Mouse (Mus musculus): ENCODE measurements around the gene Rorc. TPM values are rescaled to one million over a fixed set of nuclear protein-coding genes. Genes with fewer than 3 reads are reported as not detected.
A peak's percentile ranks its signal among the peaks of the same experiment; 100 is the strongest.

Gene Rorc
- polyA plus RNA-seq, 1 experiment from 2014 or later: 0.38 TPM

GRCm38 (mm10) chr3:94348146-94348545 is 24.4 kb upstream of the Rorc start:
- Histone ChIP-seq H3K4me3 (ENCODE audit: low read depth, low read length) (no peak overlapping the region), H3K36me3 (replicated peaks; ENCODE audit: control insufficient read depth, insufficient read depth, low read depth, low read length) (no peaks in the 10 kb centered on the region), H3K27me3 (ENCODE audit: control insufficient read depth, insufficient read depth, low read length) (no peaks in the 10 kb centered on the region), H3K27ac (replicated peaks; ENCODE audit: low read depth, low read length) (no peak overlapping the region), H3K9me3 (replicated peaks; ENCODE audit: control insufficient read depth, low read length) (no peaks in the 10 kb centered on the region), H3K9ac (replicated peaks; ENCODE audit: low read length) (no peak overlapping the region), H3K4me1 (ENCODE audit: control insufficient read depth, insufficient read depth, low read length) (no peaks in the 10 kb centered on the region), H3K4me2 (ENCODE audit: low read depth, low read length) (no peak overlapping the region)
- ATAC-seq (replicated peaks; ENCODE audit: insufficient number of reproducible peaks, low FRiP score, low TSS enrichment, low read depth): no peak
- WGBS: 77% methylated on average over 2 of the region's 2 CpGs
- no peak for DNase-seq (ENCODE audit: low spot score)

- H3K9me3 ChIP-seq (replicated peaks; ENCODE audit: control insufficient read depth, low read length): no peaks in the 10 kb centered on the region
- ATAC-seq (replicated peaks; ENCODE audit: insufficient number of reproducible peaks, low FRiP score, low TSS enrichment, low read depth): no peak
- H3K27ac ChIP-seq (replicated peaks; ENCODE audit: low read depth, low read length): no peak overlapping the region
- peak; percentile 47 for DNase-seq (ENCODE audit: low spot score)
- no peaks in the 10 kb centered on the region; the same call in none of the 2 replicates for H3K4me1 ChIP-seq (ENCODE audit: control insufficient read depth, insufficient read depth, low read length)
- peaks cover 20% of the 10 kb centered on the region for H3K27me3 ChIP-seq (ENCODE audit: control insufficient read depth, insufficient read depth, low read length)
- no peak overlapping the region for H3K4me3 ChIP-seq (ENCODE audit: low read depth, low read length)
- no peaks in the 10 kb centered on the region for H3K36me3 ChIP-seq (replicated peaks; ENCODE audit: control insufficient read depth, insufficient read depth, low read depth, low read length)
- H3K4me2 ChIP-seq (ENCODE audit: low read depth, low read length): no peak overlapping the region
- no peak overlapping the region for H3K9ac ChIP-seq (replicated peaks; ENCODE audit: low read length)
- 8% methylated on average over 1 of the region's 1 CpGs for WGBS
Observed at GRCm38 (mm10) chr3:94360812-94361211, 11.8 kb upstream of the Rorc start.

DNA sequence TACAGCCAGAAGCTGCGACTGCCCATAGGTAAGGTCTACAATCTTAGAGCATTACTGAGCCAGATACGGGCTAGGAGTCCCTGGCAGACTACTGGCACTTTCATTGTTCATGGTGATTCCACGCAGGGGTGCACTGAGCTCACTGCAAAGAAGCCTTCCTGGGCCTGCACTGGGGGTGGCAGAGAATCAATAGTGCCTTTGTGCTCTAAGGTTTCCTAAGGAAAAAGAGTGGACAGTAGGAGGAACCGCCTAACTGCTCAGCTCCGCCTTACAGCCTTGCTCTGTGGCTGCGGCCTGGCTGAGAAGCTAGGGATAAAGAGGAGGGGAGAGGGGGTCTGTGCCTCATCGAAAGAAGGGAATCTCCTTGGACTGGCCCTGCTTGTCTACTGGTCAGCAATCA is 10.5 kb upstream of the Rorc start, which contains the start of gene C2cd4d:
Gene C2cd4d (plus strand): TSS at position 301 of the 400 bp plus-strand sequence.
- H3K27me3 ChIP-seq (ENCODE audit: control insufficient read depth, insufficient read depth, low read length): peaks cover 20% of the 10 kb centered on the region
- H3K4me1 ChIP-seq (ENCODE audit: control insufficient read depth, insufficient read depth, low read length): no peaks in the 10 kb centered on the region; the same call in none of the 2 replicates
- H3K9me3 ChIP-seq (replicated peaks; ENCODE audit: control insufficient read depth, low read length): no peaks in the 10 kb centered on the region
- peak within 1 kb of the TSS; percentile 81 for H3K9ac ChIP-seq (replicated peaks; ENCODE audit: low read length)
- no peaks in the 10 kb centered on the region for H3K36me3 ChIP-seq (replicated peaks; ENCODE audit: control insufficient read depth, insufficient read depth, low read depth, low read length)
- H3K27ac ChIP-seq (replicated peaks; ENCODE audit: low read depth, low read length): no peak within 1 kb of the TSS
- 17% methylated on average over 7 of the region's 7 CpGs for WGBS
- peak within 1 kb of the TSS; percentile 95 for H3K4me2 ChIP-seq (ENCODE audit: low read depth, low read length)
- DNase-seq (ENCODE audit: low spot score) (peak; percentile 12), ATAC-seq (replicated peaks; ENCODE audit: insufficient number of reproducible peaks, low FRiP score, low TSS enrichment, low read depth) (no peak)
- H3K4me3 ChIP-seq (ENCODE audit: low read depth, low read length): peak within 1 kb of the TSS; percentile 51

GRCm38 (mm10) chr3:94363291-94364153 is 9.1 kb upstream of the Rorc start:
- Histone ChIP-seq H3K27ac (replicated peaks; ENCODE audit: low read depth, low read length) (no peak overlapping the region), H3K9me3 (replicated peaks; ENCODE audit: control insufficient read depth, low read length) (no peaks in the 10 kb centered on the region), H3K36me3 (replicated peaks; ENCODE audit: control insufficient read depth, insufficient read depth, low read depth, low read length) (no peaks in the 10 kb centered on the region), H3K4me3 (ENCODE audit: low read depth, low read length) (peak overlapping the region; percentile 51), H3K27me3 (ENCODE audit: control insufficient read depth, insufficient read depth, low read length) (peaks cover 20% of the 10 kb centered on the region), H3K4me2 (ENCODE audit: low read depth, low read length) (peak overlapping the region; percentile 95), H3K9ac (replicated peaks; ENCODE audit: low read length) (peak overlapping the region; percentile 81), H3K4me1 (ENCODE audit: control insufficient read depth, insufficient read depth, low read length) (no peaks in the 10 kb centered on the region; the same call in none of the 2 replicates)
- DNase-seq (ENCODE audit: low spot score) (peak; percentile 56), ATAC-seq (replicated peaks; ENCODE audit: insufficient number of reproducible peaks, low FRiP score, low TSS enrichment, low read depth) (peak; percentile 72)
- 6% methylated on average over 65 of the region's 97 CpGs for WGBS

DNA sequence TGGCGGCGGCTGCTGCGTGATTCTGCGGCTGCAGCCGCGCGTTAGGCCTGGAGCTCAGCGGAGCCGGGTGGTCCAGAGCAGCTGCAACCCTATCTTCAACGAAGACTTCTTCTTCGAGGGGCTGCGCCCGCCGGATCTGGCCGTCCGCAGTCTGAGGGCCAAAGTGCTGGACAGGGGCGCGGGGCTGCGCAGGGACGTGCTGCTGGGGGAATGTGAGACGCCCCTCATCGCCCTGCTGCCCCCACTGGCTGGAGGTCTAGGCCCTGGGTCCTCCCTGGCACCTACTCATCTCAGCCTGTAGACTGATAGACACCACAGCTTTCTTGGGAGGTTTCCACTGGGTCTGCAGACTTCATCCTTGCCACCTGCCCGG is 8.5 kb upstream of the Rorc start:
- peak; percentile 22 for ATAC-seq (replicated peaks; ENCODE audit: insufficient number of reproducible peaks, low FRiP score, low TSS enrichment, low read depth)

DNA sequence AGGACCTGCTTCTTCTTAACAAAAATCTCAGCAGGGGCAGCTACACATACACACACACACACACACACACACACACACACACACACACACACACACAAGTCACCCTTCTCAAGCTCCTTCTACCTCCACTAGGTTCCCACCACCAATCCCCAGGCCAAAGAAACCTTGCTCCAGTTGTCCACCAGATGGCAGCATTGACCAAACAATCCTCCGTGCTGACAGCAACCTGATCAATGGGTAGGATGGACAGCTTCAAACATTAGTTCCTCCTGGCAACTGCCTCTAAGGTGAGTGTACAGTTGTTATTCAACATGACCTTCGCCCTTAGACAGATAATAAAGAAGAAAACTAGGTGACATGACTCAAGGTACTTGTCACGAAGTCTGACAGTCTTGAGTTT is 5.8 kb upstream of the Rorc start:
- DNase-seq (ENCODE audit: low spot score) (peak; percentile 87), ATAC-seq (replicated peaks; ENCODE audit: insufficient number of reproducible peaks, low FRiP score, low TSS enrichment, low read depth) (no peak)
- peaks cover 20% of the 10 kb centered on the region for H3K27me3 ChIP-seq (ENCODE audit: control insufficient read depth, insufficient read depth, low read length)
- no peaks in the 10 kb centered on the region for H3K36me3 ChIP-seq (replicated peaks; ENCODE audit: control insufficient read depth, insufficient read depth, low read depth, low read length)
- no peaks in the 10 kb centered on the region; the same call in none of the 2 replicates for H3K4me1 ChIP-seq (ENCODE audit: control insufficient read depth, insufficient read depth, low read length)
- no peak overlapping the region for H3K9ac ChIP-seq (replicated peaks; ENCODE audit: low read length)
- H3K4me2 ChIP-seq (ENCODE audit: low read depth, low read length): no peak overlapping the region
- H3K9me3 ChIP-seq (replicated peaks; ENCODE audit: control insufficient read depth, low read length): no peaks in the 10 kb centered on the region
- 18% methylated on average over 3 of the region's 3 CpGs for WGBS
- H3K4me3 ChIP-seq (ENCODE audit: low read depth, low read length): no peak overlapping the region
- no peak overlapping the region for H3K27ac ChIP-seq (replicated peaks; ENCODE audit: low read depth, low read length)

More for the DNA sequence above, 8.5 kb upstream of the Rorc start:
- peak overlapping the region; percentile 95 for H3K4me2 ChIP-seq (ENCODE audit: low read depth, low read length)
- H3K9ac ChIP-seq (replicated peaks; ENCODE audit: low read length): peak overlapping the region; percentile 81
- no peaks in the 10 kb centered on the region; the same call in none of the 2 replicates for H3K4me1 ChIP-seq (ENCODE audit: control insufficient read depth, insufficient read depth, low read length)
- H3K27ac ChIP-seq (replicated peaks; ENCODE audit: low read depth, low read length): no peak overlapping the region
- peaks cover 20% of the 10 kb centered on the region for H3K27me3 ChIP-seq (ENCODE audit: control insufficient read depth, insufficient read depth, low read length)
- no peaks in the 10 kb centered on the region for H3K9me3 ChIP-seq (replicated peaks; ENCODE audit: control insufficient read depth, low read length)
- no peak for DNase-seq (ENCODE audit: low spot score)
- H3K4me3 ChIP-seq (ENCODE audit: low read depth, low read length): peak overlapping the region; percentile 51
- no peaks in the 10 kb centered on the region for H3K36me3 ChIP-seq (replicated peaks; ENCODE audit: control insufficient read depth, insufficient read depth, low read depth, low read length)
- 2% methylated on average over 23 of the region's 23 CpGs for WGBS

GRCm38 (mm10) chr3:94367511-94367910 is 5.1 kb upstream of the Rorc start:
- Histone ChIP-seq H3K36me3 (replicated peaks; ENCODE audit: control insufficient read depth, insufficient read depth, low read depth, low read length) (no peaks in the 10 kb centered on the region), H3K4me2 (ENCODE audit: low read depth, low read length) (no peak overlapping the region), H3K4me3 (ENCODE audit: low read depth, low read length) (no peak overlapping the region), H3K27ac (replicated peaks; ENCODE audit: low read depth, low read length) (no peak overlapping the region), H3K27me3 (ENCODE audit: control insufficient read depth, insufficient read depth, low read length) (peaks cover 18% of the 10 kb centered on the region), H3K4me1 (ENCODE audit: control insufficient read depth, insufficient read depth, low read length) (no peaks in the 10 kb centered on the region; the same call in none of the 2 replicates), H3K9me3 (replicated peaks; ENCODE audit: control insufficient read depth, low read length) (no peaks in the 10 kb centered on the region), H3K9ac (replicated peaks; ENCODE audit: low read length) (no peak overlapping the region)
- ATAC-seq (replicated peaks; ENCODE audit: insufficient number of reproducible peaks, low FRiP score, low TSS enrichment, low read depth) (no peak), DNase-seq (ENCODE audit: low spot score) (no peak)
- 87% methylated on average over 6 of the region's 6 CpGs for WGBS

GRCm38 (mm10) chr3:94368631-94369030 is 4.0 kb upstream of the Rorc start:
- Histone ChIP-seq H3K9ac (replicated peaks; ENCODE audit: low read length) (no peak overlapping the region), H3K4me3 (ENCODE audit: low read depth, low read length) (no peak overlapping the region), H3K27me3 (ENCODE audit: control insufficient read depth, insufficient read depth, low read length) (peaks cover 9% of the 10 kb centered on the region), H3K4me2 (ENCODE audit: low read depth, low read length) (no peak overlapping the region), H3K9me3 (replicated peaks; ENCODE audit: control insufficient read depth, low read length) (no peaks in the 10 kb centered on the region), H3K4me1 (ENCODE audit: control insufficient read depth, insufficient read depth, low read length) (peaks cover 6% of the 10 kb centered on the region; the same call in 1 of the 2 replicates), H3K36me3 (replicated peaks; ENCODE audit: control insufficient read depth, insufficient read depth, low read depth, low read length) (no peaks in the 10 kb centered on the region), H3K27ac (replicated peaks; ENCODE audit: low read depth, low read length) (no peak overlapping the region)
- DNase-seq (ENCODE audit: low spot score): no peak
- ATAC-seq (replicated peaks; ENCODE audit: insufficient number of reproducible peaks, low FRiP score, low TSS enrichment, low read depth): no peak
- 62% methylated on average over 6 of the region's 6 CpGs for whole genome bisulfite sequencing

Data from embryonic facial prominence, embryonic 11.5 days (tissue).